In the genomic region with DNA sequence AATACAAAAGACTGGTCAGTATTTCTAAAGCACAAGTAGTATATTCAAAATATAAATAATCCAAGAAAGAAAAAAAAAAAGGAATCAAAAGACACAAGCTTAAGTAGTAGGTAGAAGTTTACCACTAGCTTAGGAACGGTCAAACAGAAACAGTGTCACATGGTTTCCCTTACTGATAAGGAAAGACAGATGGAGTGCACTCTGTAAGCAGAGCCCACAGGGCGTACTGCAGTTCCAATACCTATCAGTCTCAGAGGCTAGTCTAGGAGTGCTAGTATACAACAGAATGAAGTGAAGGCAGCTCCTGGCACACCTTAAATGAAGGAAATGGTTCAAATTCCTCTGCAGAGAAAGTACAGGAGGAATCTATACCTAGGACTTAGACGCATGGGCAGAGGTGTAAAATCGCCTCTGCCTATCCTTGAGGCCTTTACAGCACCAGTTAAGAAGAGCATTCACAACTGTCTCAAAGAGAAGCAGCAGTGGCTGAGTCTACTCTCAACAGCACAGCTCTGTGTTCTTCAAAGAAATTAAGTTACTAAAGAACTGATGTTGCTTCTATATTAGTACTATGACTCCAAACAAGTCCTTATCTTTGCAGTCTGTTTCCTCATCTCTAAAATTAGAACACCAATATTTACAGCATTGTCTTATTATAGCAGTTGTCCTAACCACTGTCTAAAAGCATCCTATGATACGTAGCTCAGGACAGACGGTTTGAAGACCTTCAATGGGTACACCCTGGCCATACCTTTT, we compare ENCODE assay signal across 15 mouse cellular contexts. TPM values are rescaled to one million over a fixed set of nuclear protein-coding genes. Genes with fewer than 3 reads are reported as not detected.
DNase-seq lines count a peak whose midpoint lies in the region; ATAC-seq and TF ChIP-seq lines count a peak whose summit lies in the region.
"Had no signal": no experiment of that assay in that cellular context is flagged by ENCODE, and none has a peak within 500 bp of the region (broad histone marks: within the 10 kb centered on the region; RNA-seq: fewer than 3 reads in every experiment).

No protein-coding gene starts in this region.

- peaks cover 39% of the 10 kb centered on the region for H3K79me2 ChIP-seq in myocyte (ENCODE audit: control insufficient read depth, insufficient read depth)

- WGBS in intestine, embryonic 16.5 days, result 72% methylated on average over 6 of the region's 6 CpGs
- WGBS in midbrain, embryonic 13.5 days, result 90% methylated on average over 6 of the region's 6 CpGs

- ATAC-seq in common myeloid progenitor, adult 5-6 weeks (replicated peaks; ENCODE audit: low read depth, poor library complexity, severe bottlenecking), result peak; percentile 75
- peak; percentile 80 for ATAC-seq in intestine, embryonic 16.5 days
- ATAC-seq in midbrain, embryonic 13.5 days, result no peak

- no peak overlapping the region for H3K4me2 ChIP-seq in intestine, embryonic 16.5 days (ENCODE audit: low read depth, low read length)
- peak overlapping the region; percentile 49 for H3K4me2 ChIP-seq in myocyte (ENCODE audit: low read depth)
- no peak overlapping the region for H3K4me2 ChIP-seq in midbrain, embryonic 13.5 days (replicated peaks)
- H3K4me2 ChIP-seq: embryonic facial prominence, embryonic 12.5 days; forebrain, embryonic 12.5 days; hindbrain, embryonic 12.5 days had no signal

- no peaks in the 10 kb centered on the region for H3K9me3 ChIP-seq in intestine, embryonic 16.5 days (ENCODE audit: control insufficient read depth, low read length)
- H3K9me3 ChIP-seq in midbrain, embryonic 13.5 days, result no peaks in the 10 kb centered on the region
- H3K9me3 ChIP-seq: embryonic facial prominence, embryonic 12.5 days; forebrain, embryonic 12.5 days; hindbrain, embryonic 12.5 days; midbrain, embryonic 10.5 days had no signal

- no peak overlapping the region for H3K9ac ChIP-seq in intestine, embryonic 16.5 days (ENCODE audit: low read depth, low read length)
- H3K9ac ChIP-seq in midbrain, embryonic 13.5 days (replicated peaks), result no peak overlapping the region
- H3K9ac ChIP-seq: embryonic facial prominence, embryonic 12.5 days; forebrain, embryonic 12.5 days; hindbrain, embryonic 12.5 days had no signal

- H3K4me3 ChIP-seq in intestine, embryonic 16.5 days (ENCODE audit: low read length), result no peak overlapping the region
- no peak overlapping the region for H3K4me3 ChIP-seq in myocyte
- H3K4me3 ChIP-seq in midbrain, embryonic 13.5 days (replicated peaks), result no peak overlapping the region
- H3K4me3 ChIP-seq: embryonic facial prominence, embryonic 12.5 days; forebrain, embryonic 12.5 days; hindbrain, embryonic 12.5 days; midbrain, embryonic 10.5 days had no signal

- H3K4me1 ChIP-seq in intestine, embryonic 16.5 days (ENCODE audit: control insufficient read depth, insufficient read depth, low read length), result peaks cover 8% of the 10 kb centered on the region; the same call in 1 of the 2 replicates
- no peaks in the 10 kb centered on the region for H3K4me1 ChIP-seq in midbrain, embryonic 13.5 days (replicated peaks)
- H3K4me1 ChIP-seq: embryonic facial prominence, embryonic 12.5 days; forebrain, embryonic 12.5 days; hindbrain, embryonic 12.5 days; midbrain, embryonic 10.5 days had no signal

- peak; percentile 44 for DNase-seq in heart, adult 8-10 months (ENCODE audit: low spot score)
- DNase-seq in heart, postnatal 36 days, result no peak
- DNase-seq in lung, postnatal 4 days, result no peak
- DNase-seq in right cerebral cortex, postnatal 25 days, result no peak
- DNase-seq: B cell, adult 2 months; cerebellum, postnatal 10 days; gastrocnemius, postnatal 10 days had no signal

- intact Hi-C loops in heart, postnatal 36 days (cut with DNase I), result loop anchor here (10.0 kb wide), 1 partner anchor 154 kb away; the partner anchor contains the start of gene Ank

- no peak for TF ChIP-seq POLR2A in myocyte (IDR thresholded peaks at IDR 0.05; ENCODE audit: insufficient read length, low read depth)

- H3K27ac ChIP-seq in intestine, embryonic 16.5 days (ENCODE audit: low read length), result peak overlapping the region; percentile 56; the same call in 1 of the 2 replicates
- no peak overlapping the region for H3K27ac ChIP-seq in midbrain, embryonic 13.5 days
- H3K27ac ChIP-seq: embryonic facial prominence, embryonic 12.5 days; forebrain, embryonic 12.5 days; hindbrain, embryonic 12.5 days; midbrain, embryonic 10.5 days had no signal

- peaks cover 3% of the 10 kb centered on the region for H3K36me3 ChIP-seq in intestine, embryonic 16.5 days (ENCODE audit: control insufficient read depth, insufficient read depth, low read length)
- peaks cover 65% of the 10 kb centered on the region for H3K36me3 ChIP-seq in myocyte (ENCODE audit: control insufficient read depth, insufficient read depth)
- peaks cover 48% of the 10 kb centered on the region for H3K36me3 ChIP-seq in midbrain, embryonic 13.5 days

- no peak overlapping the region for H3ac ChIP-seq in myocyte (ENCODE audit: control insufficient read depth, insufficient read length)

- no peaks in the 10 kb centered on the region for H3K27me3 ChIP-seq in intestine, embryonic 16.5 days (replicated peaks; ENCODE audit: control insufficient read depth, insufficient read depth, low read length)
- no peaks in the 10 kb centered on the region for H3K27me3 ChIP-seq in myocyte (ENCODE audit: control insufficient read depth, insufficient read depth, insufficient read length)
- no peaks in the 10 kb centered on the region for H3K27me3 ChIP-seq in midbrain, embryonic 13.5 days
- H3K27me3 ChIP-seq: embryonic facial prominence, embryonic 12.5 days; forebrain, embryonic 12.5 days; hindbrain, embryonic 12.5 days had no signal

TF ChIP-seq in myocyte, 11 proteins besides CTCF, POLR2A, EP300 and RAD21:
- TF ChIP-seq REST (IDR thresholded peaks at IDR 0.05; ENCODE audit: insufficient read depth, insufficient read length) (no peak), E2F4 (IDR thresholded peaks at IDR 0.05; ENCODE audit: insufficient read depth) (no peak), MYOG (IDR thresholded peaks at IDR 0.05; ENCODE audit: control insufficient read depth in 1 of 3, insufficient read depth in 1 of 3, insufficient read length in 2 of 3, low read depth in 2 of 3) (no peak), SRF (IDR thresholded peaks at IDR 0.05; ENCODE audit: control insufficient read depth, insufficient read length, low read depth) (no peak), TCF12 (IDR thresholded peaks at IDR 0.05; ENCODE audit: insufficient read depth, poor library complexity, severe bottlenecking) (no peak), USF1 (IDR thresholded peaks at IDR 0.05; ENCODE audit: low read depth) (no peak), MAX (IDR thresholded peaks at IDR 0.05; ENCODE audit: low read depth) (no peak), POLR2AphosphoS2 (IDR thresholded peaks at IDR 0.05; ENCODE audit: insufficient read length, low read depth) (no peak), CEBPB (IDR thresholded peaks at IDR 0.05; ENCODE audit: insufficient read depth, poor library complexity, severe bottlenecking) (no peak), TCF3 (IDR thresholded peaks at IDR 0.05; ENCODE audit: insufficient read length, low read depth) (no peak), MYOD1 (IDR thresholded peaks at IDR 0.05; ENCODE audit: control insufficient read depth in 1 of 3, insufficient read length in 2 of 3, low read depth in 2 of 3) (no peak)

RNA-seq across cellular contexts. Expression of gene Otulin, which starts 11.5 kb away (rescaled TPM):
- 10 to 100 TPM; 25.7 to 29.2 (median 27.6) TPM for total RNA-seq in heart, adult 8-10 months (2022)
- 10 to 100 TPM; 30.4 to 31.0 TPM for total RNA-seq in heart, postnatal 36 days (2021)
- total RNA-seq in common myeloid progenitor, adult 5-6 weeks (2017), result 30.4 and 37.0 TPM in 2 replicates
- polyA plus RNA-seq in intestine, embryonic 16.5 days (2015; fragmentation: Nextera tagmentation; extraction: Ambion mirVana), result 4.7 and 17.1 TPM in 2 replicates
- 36.9 TPM for polyA plus RNA-seq in myocyte (2012; fragmentation: generic; extraction: Trizol)
- 20.4 and 24.3 TPM in 2 replicates for polyA plus RNA-seq in midbrain, embryonic 13.5 days (2015; fragmentation: Nextera tagmentation; extraction: Ambion mirVana)
